In genomic region chr3:51089036-51089669, GRCm38 (mm10) we compare ENCODE assay signal across 13 mouse cellular contexts.
A peak's percentile ranks its signal among the peaks of the same experiment; 100 is the strongest.
DNase-seq lines count a peak whose midpoint lies in the region; ATAC-seq and TF ChIP-seq lines count a peak whose summit lies in the region.
"Had no signal": no experiment of that assay in that cellular context is flagged by ENCODE, and none has a peak within 500 bp of the region (broad histone marks: within the 10 kb centered on the region; RNA-seq: fewer than 3 reads in every experiment).

No protein-coding gene starts in this region.

- peak; percentile 75 for DNase-seq in heart, adult 11 months
- no peak for DNase-seq in heart, adult 18-20 months
- DNase-seq in forebrain, embryonic 11.5 days (ENCODE audit: low spot score): peak; percentile 56
- DNase-seq in midbrain, embryonic 11.5 days (ENCODE audit: low spot score, missing footprints): no peak
- DNase-seq in stomach, postnatal 0 days (ENCODE audit: low spot score): no peak
- DNase-seq in T-cell, adult 2 months (ENCODE audit: low spot score): no peak
- no peak for DNase-seq in thymus, postnatal 36 days
- DNase-seq: cerebellum, adult 9-11 months had no signal

- H3K4me3 ChIP-seq in forebrain, embryonic 11.5 days (ENCODE audit: low read depth, low read length): no peak overlapping the region
- no peak overlapping the region for H3K4me3 ChIP-seq in hindbrain, embryonic 15.5 days
- H3K4me3 ChIP-seq in midbrain, embryonic 11.5 days (ENCODE audit: low read depth, low read length): no peak overlapping the region
- H3K4me3 ChIP-seq in stomach, postnatal 0 days (ENCODE audit: low read depth, low read length): no peak overlapping the region
- H3K4me3 ChIP-seq: embryonic facial prominence, embryonic 15.5 days; limb, embryonic 15.5 days; lung, embryonic 15.5 days had no signal

- no peak for TF ChIP-seq EP300 in stomach, postnatal 0 days (optimal IDR thresholded peaks at IDR 0.05)

- ATAC-seq in forebrain, embryonic 11.5 days (replicated peaks; ENCODE audit: low FRiP score): peak; percentile 47
- ATAC-seq in hindbrain, embryonic 15.5 days (ENCODE audit: low FRiP score, low read depth): peak; percentile 61; the same call in 1 of the 2 replicates
- ATAC-seq in midbrain, embryonic 11.5 days (ENCODE audit: low FRiP score): peak; percentile 76
- no peak for ATAC-seq in stomach, postnatal 0 days (ENCODE audit: low FRiP score, low TSS enrichment)
- ATAC-seq: inflammation-experienced regulatory T-cells, adult 6 months had no signal

- WGBS in forebrain, embryonic 11.5 days: 51% methylated on average over 10 of the region's 10 CpGs
- whole genome bisulfite sequencing in hindbrain, embryonic 15.5 days: 45% methylated on average over 10 of the region's 10 CpGs
- 49% methylated on average over 10 of the region's 10 CpGs for WGBS in midbrain, embryonic 11.5 days
- WGBS in stomach, postnatal 0 days: 72% methylated on average over 10 of the region's 10 CpGs

- peak overlapping the region; percentile 42; the same call in 1 of the 2 replicates for H3K27ac ChIP-seq in forebrain, embryonic 11.5 days (ENCODE audit: low read depth, low read length)
- peak overlapping the region; percentile 36 for H3K27ac ChIP-seq in hindbrain, embryonic 15.5 days (replicated peaks)
- peak overlapping the region; percentile 65 for H3K27ac ChIP-seq in midbrain, embryonic 11.5 days (ENCODE audit: low read depth, low read length)
- no peak overlapping the region for H3K27ac ChIP-seq in stomach, postnatal 0 days (replicated peaks)
- H3K27ac ChIP-seq: embryonic facial prominence, embryonic 15.5 days; limb, embryonic 15.5 days; lung, embryonic 15.5 days had no signal

- no peaks in the 10 kb centered on the region for H3K9me3 ChIP-seq in forebrain, embryonic 11.5 days (ENCODE audit: control insufficient read depth, low read length)
- no peaks in the 10 kb centered on the region for H3K9me3 ChIP-seq in hindbrain, embryonic 15.5 days
- no peaks in the 10 kb centered on the region for H3K9me3 ChIP-seq in midbrain, embryonic 11.5 days (ENCODE audit: control insufficient read depth, low read length)
- H3K9me3 ChIP-seq in stomach, postnatal 0 days (ENCODE audit: control insufficient read depth, low read length): no peaks in the 10 kb centered on the region
- H3K9me3 ChIP-seq: embryonic facial prominence, embryonic 15.5 days; limb, embryonic 15.5 days; lung, embryonic 15.5 days had no signal

- H3K4me1 ChIP-seq in forebrain, embryonic 11.5 days (replicated peaks; ENCODE audit: control insufficient read depth, insufficient read depth, low read length): peaks cover 8% of the 10 kb centered on the region
- peaks cover 18% of the 10 kb centered on the region for H3K4me1 ChIP-seq in hindbrain, embryonic 15.5 days (replicated peaks)
- H3K4me1 ChIP-seq in midbrain, embryonic 11.5 days (ENCODE audit: control insufficient read depth, insufficient read depth, low read length): peaks cover 18% of the 10 kb centered on the region
- no peaks in the 10 kb centered on the region for H3K4me1 ChIP-seq in stomach, postnatal 0 days (replicated peaks; ENCODE audit: control insufficient read depth, insufficient read depth)
- H3K4me1 ChIP-seq: embryonic facial prominence, embryonic 15.5 days had no signal

- no peaks in the 10 kb centered on the region for H3K27me3 ChIP-seq in forebrain, embryonic 11.5 days (ENCODE audit: control insufficient read depth, insufficient read depth, low read length)
- no peaks in the 10 kb centered on the region for H3K27me3 ChIP-seq in hindbrain, embryonic 15.5 days
- H3K27me3 ChIP-seq in midbrain, embryonic 11.5 days (ENCODE audit: control insufficient read depth, insufficient read depth, low read length): no peaks in the 10 kb centered on the region
- H3K27me3 ChIP-seq in stomach, postnatal 0 days (ENCODE audit: control insufficient read depth, insufficient read depth, low read length): no peaks in the 10 kb centered on the region
- H3K27me3 ChIP-seq: embryonic facial prominence, embryonic 15.5 days; limb, embryonic 15.5 days; lung, embryonic 15.5 days had no signal

- H3K4me2 ChIP-seq in forebrain, embryonic 11.5 days (ENCODE audit: low read depth, low read length, severe bottlenecking): no peak overlapping the region
- no peak overlapping the region for H3K4me2 ChIP-seq in hindbrain, embryonic 15.5 days
- H3K4me2 ChIP-seq in midbrain, embryonic 11.5 days: no peak overlapping the region
- H3K4me2 ChIP-seq in stomach, postnatal 0 days (replicated peaks; ENCODE audit: low read depth): no peak overlapping the region
- H3K4me2 ChIP-seq: embryonic facial prominence, embryonic 15.5 days; limb, embryonic 15.5 days; lung, embryonic 15.5 days had no signal

- H3K9ac ChIP-seq in forebrain, embryonic 11.5 days (ENCODE audit: low read length): no peak overlapping the region; the same call in 1 of the 2 replicates
- peak overlapping the region; percentile 17; the same call in 1 of the 2 replicates for H3K9ac ChIP-seq in hindbrain, embryonic 15.5 days
- H3K9ac ChIP-seq in midbrain, embryonic 11.5 days (ENCODE audit: low read length): peak overlapping the region; percentile 25; the same call in 1 of the 2 replicates
- no peak overlapping the region for H3K9ac ChIP-seq in stomach, postnatal 0 days (ENCODE audit: low read length)
- H3K9ac ChIP-seq: embryonic facial prominence, embryonic 15.5 days; limb, embryonic 15.5 days; lung, embryonic 15.5 days had no signal

- no peaks in the 10 kb centered on the region for H3K36me3 ChIP-seq in forebrain, embryonic 11.5 days (ENCODE audit: control insufficient read depth, insufficient read depth, low read length)
- no peaks in the 10 kb centered on the region for H3K36me3 ChIP-seq in hindbrain, embryonic 15.5 days
- H3K36me3 ChIP-seq in midbrain, embryonic 11.5 days (ENCODE audit: control insufficient read depth, insufficient read depth, low read length): no peaks in the 10 kb centered on the region
- H3K36me3 ChIP-seq in stomach, postnatal 0 days (ENCODE audit: control insufficient read depth, insufficient read depth, low read length): no peaks in the 10 kb centered on the region
- H3K36me3 ChIP-seq: embryonic facial prominence, embryonic 15.5 days; limb, embryonic 15.5 days; lung, embryonic 15.5 days had no signal

- TF ChIP-seq CTCF in stomach, postnatal 0 days (IDR thresholded peaks at IDR 0.05; ENCODE audit: low read depth): no peak

Comparison
In these comparisons a context has a peak if more than half of its experiments do, and no peak if none do; other contexts are left out.
1. DNase-seq: peak in heart, adult 11 months (single experiment) and forebrain, embryonic 11.5 days (single experiment); none in heart, adult 18-20 months (0 of 2), midbrain, embryonic 11.5 days (single experiment), stomach, postnatal 0 days (single experiment), T-cell, adult 2 months (single experiment) and thymus, postnatal 36 days (0 of 2).
2. H3K9ac ChIP-seq: peak in hindbrain, embryonic 15.5 days (single experiment) and midbrain, embryonic 11.5 days (single experiment); none in forebrain, embryonic 11.5 days (single experiment) and stomach, postnatal 0 days (single experiment).